Mouse (Mus musculus) liver, postnatal 0 days (tissue): ENCODE measurements around the gene Zbtb43.

Source experiments
- CTCF ChIP-seq: sonication (generic); IDR thresholded peaks from 2 replicates; pipeline ENCODE4 v1.5.1; 2016; ENCODE audit warnings: antibody characterized with exemption, low read depth
- EP300 ChIP-seq: IDR thresholded peaks from 2 replicates; pipeline ENCODE4 v1.6.1; 2016; ENCODE audit warnings: antibody characterized with exemption, low read depth, mild to moderate bottlenecking

DNA sequence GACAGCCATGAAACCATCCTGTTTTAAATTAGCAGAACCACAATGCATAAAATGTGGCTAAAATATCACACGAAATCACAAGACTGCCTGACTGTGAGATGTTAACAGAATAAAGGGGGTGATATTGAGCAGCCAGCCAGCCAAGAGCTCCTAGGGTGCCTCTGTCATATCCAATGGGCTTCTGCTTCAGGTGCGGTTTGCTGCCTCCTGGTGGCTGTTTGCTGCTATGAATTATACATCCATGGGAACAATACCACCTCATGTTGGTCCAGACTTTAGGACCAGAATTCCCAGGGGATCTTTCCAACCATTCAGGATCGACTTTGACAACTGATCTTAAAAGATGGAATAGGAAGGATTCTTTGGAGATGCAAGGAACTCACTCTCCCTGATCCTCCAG, 27.3 kb upstream of the Zbtb43 start:
- TF ChIP-seq CTCF, result peak; percentile 59
- TF ChIP-seq EP300, result no peak
